Mouse (Mus musculus): ENCODE results near the gene Inpp5e.

DNA sequence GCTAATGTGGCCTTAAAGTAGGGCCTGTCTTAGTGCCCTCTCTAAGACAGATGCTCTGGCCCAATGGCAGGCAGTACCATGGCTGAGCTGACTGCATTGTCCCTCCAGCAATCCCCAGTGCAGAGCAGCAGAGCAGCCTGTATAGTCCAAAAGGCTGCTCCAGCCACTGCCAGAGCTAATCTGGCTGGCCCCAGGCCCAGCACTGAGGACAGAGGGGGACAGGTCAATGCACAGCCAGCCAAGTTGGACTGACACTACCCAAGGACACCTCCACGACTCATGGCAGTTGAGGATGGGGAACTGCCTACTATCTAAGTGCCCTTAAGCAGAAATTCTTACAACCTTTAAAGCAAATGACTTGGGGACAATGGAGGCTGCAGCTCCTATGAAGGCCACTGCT, 40.4 kb downstream of the Inpp5e start:
- TF ChIP-seq CTCF (IDR thresholded peaks at IDR 0.05; ENCODE audit: control insufficient read depth, insufficient read depth, insufficient replicate concordance, low read depth, low read length) (no peak), POLR2A (IDR thresholded peaks at IDR 0.05; ENCODE audit: control insufficient read depth, low read depth, low read length) (no peak)
